Mouse (Mus musculus) stomach, postnatal 0 days (tissue): ENCODE measurements around the gene Cpvl. TPM values are rescaled to one million over a fixed set of nuclear protein-coding genes. Genes with fewer than 3 reads are reported as not detected.

Experiments
- ATAC-seq: fragments of 200-750 bp; cut with Nextera tagmentation; 2 replicates; pipeline ENCODE4 v1.8.0; 2017; ENCODE audit not compliant: low FRiP score, low TSS enrichment
- DNase-seq: peaks from one replicate; pipeline ENCODE4 v3.0.0-alpha.2; 2016; ENCODE audit warnings: low spot score
- H3K27ac ChIP-seq: fragments of 300-500 bp; sonication (generic); replicated peaks from 2 replicates; pipeline ENCODE4 v1.5.1; 2014; ENCODE audit warnings: mild to moderate bottlenecking, control low read depth
- H3K27me3 ChIP-seq: fragments of 300-500 bp; sonication (generic); 2 replicates; pipeline ENCODE4 v1.6.1; 2014; ENCODE audit warnings: low read length; ENCODE audit not compliant: control insufficient read depth, insufficient read depth
- H3K36me3 ChIP-seq: fragments of 300-500 bp; sonication (generic); 2 replicates; pipeline ENCODE4 v1.6.1; 2014; ENCODE audit warnings: low read length, mixed read lengths; ENCODE audit not compliant: control insufficient read depth, insufficient read depth
- H3K4me1 ChIP-seq: fragments of 300-500 bp; sonication (generic); replicated peaks from 2 replicates; pipeline ENCODE4 v1.6.1; 2014; ENCODE audit warnings: antibody characterized with exemption; ENCODE audit not compliant: control insufficient read depth, insufficient read depth
- H3K4me2 ChIP-seq: fragments of 300-500 bp; sonication (generic); replicated peaks from 2 replicates; pipeline ENCODE4 v1.6.1; 2014; ENCODE audit warnings: low read depth, mild to moderate bottlenecking, control low read depth, moderate library complexity
- H3K4me3 ChIP-seq: fragments of 300-500 bp; sonication (generic); 2 replicates; pipeline ENCODE4 v1.5.1; 2014; ENCODE audit warnings: low read depth, low read length, control low read depth
- H3K9ac ChIP-seq: fragments of 300-500 bp; sonication (generic); 2 replicates; pipeline ENCODE4 v1.6.1; 2014; ENCODE audit warnings: mild to moderate bottlenecking, low read length, control low read depth, mixed read lengths
- H3K9me3 ChIP-seq: fragments of 300-500 bp; sonication (generic); 2 replicates; pipeline ENCODE4 v1.6.1; 2016; ENCODE audit warnings: low read length; ENCODE audit not compliant: control insufficient read depth
- CTCF ChIP-seq: IDR thresholded peaks from 2 replicates; pipeline ENCODE4 v1.5.1; 2016; ENCODE audit warnings: antibody characterized with exemption, low read depth, mild to moderate bottlenecking, moderate library complexity
- EP300 ChIP-seq: optimal IDR thresholded peaks from 2 replicates; pipeline ENCODE3; 2016; ENCODE audit warnings: antibody characterized with exemption
- WGBS: fragments of 180-500 bp; shearing (Covaris S2); extraction: QIAGEN DNeasy Blood & Tissue Kit; methylation state at CpG from one replicate; pipeline ENCODE4 v1.1.7; 2014; 5-methylcytosine and 5-hydroxymethylcytosine counted together
- polyA plus RNA-seq: library from polyadenylated mRNA; unstranded; fragments of >200 nt; fragmentation: Nextera tagmentation; extraction: Ambion mirVana; gene quantifications from 2 replicates; pipeline ENCODE4 v1.2.1, GENCODE M21; 2015

Gene Cpvl
- polyA plus RNA-seq, 1 experiment from 2014 or later = 0.06 TPM

GRCm38 (mm10) chr6:53884931-53885330, 93.5 kb downstream of the Cpvl start:
- Histone ChIP-seq H3K4me3 (no peak overlapping the region), H3K27me3 (no peaks in the 10 kb centered on the region), H3K4me2 (no peak overlapping the region), H3K9me3 (no peaks in the 10 kb centered on the region), H3K9ac (no peak overlapping the region), H3K4me1 (no peaks in the 10 kb centered on the region), H3K27ac (no peak overlapping the region), H3K36me3 (no peaks in the 10 kb centered on the region)
- 59% methylated on average over 4 of the region's 4 CpGs for WGBS
- TF ChIP-seq CTCF (no peak), EP300 (no peak)
- no peak for DNase-seq
- ATAC-seq = no peak

GRCm38 (mm10) chr6:53884496-53884895, 94.0 kb downstream of the Cpvl start:
- Histone ChIP-seq H3K27me3 (no peaks in the 10 kb centered on the region), H3K4me1 (no peaks in the 10 kb centered on the region), H3K27ac (no peak overlapping the region), H3K4me3 (no peak overlapping the region), H3K4me2 (no peak overlapping the region), H3K36me3 (no peaks in the 10 kb centered on the region), H3K9ac (no peak overlapping the region), H3K9me3 (no peaks in the 10 kb centered on the region)
- no peak for DNase-seq
- 82% methylated on average over 8 of the region's 8 CpGs for WGBS
- no peak for ATAC-seq
- TF ChIP-seq CTCF (no peak), EP300 (no peak)

- ATAC-seq (no peak), DNase-seq (no peak)
- TF ChIP-seq EP300 = no peak
- TF ChIP-seq CTCF = no peak
- Histone ChIP-seq H3K36me3 (no peaks in the 10 kb centered on the region), H3K9ac (no peak overlapping the region), H3K4me2 (no peak overlapping the region), H3K4me3 (no peak overlapping the region), H3K27ac (no peak overlapping the region), H3K9me3 (no peaks in the 10 kb centered on the region), H3K4me1 (no peaks in the 10 kb centered on the region), H3K27me3 (no peaks in the 10 kb centered on the region)
- WGBS = 65% methylated on average over 7 of the region's 7 CpGs
These were observed 95.1 kb downstream of the Cpvl start for GRCm38 (mm10) chr6:53883405-53883804.

- DNase-seq (no peak), ATAC-seq (no peak)
These were observed 96.8 kb downstream of the Cpvl start for GRCm38 (mm10) chr6:53881623-53882022.

GRCm38 (mm10) chr6:53881235-53881606, 97.2 kb downstream of the Cpvl start:
- no peak for TF ChIP-seq CTCF
- no peak for TF ChIP-seq EP300
- no peak for DNase-seq
- H3K4me3 ChIP-seq = no peak overlapping the region

More at GRCm38 (mm10) chr6:53881623-53882022, 96.8 kb downstream of the Cpvl start:
- Histone ChIP-seq H3K4me3 (no peak overlapping the region), H3K4me2 (no peak overlapping the region), H3K4me1 (no peaks in the 10 kb centered on the region), H3K9ac (no peak overlapping the region), H3K27ac (0 out of 2 replicates have a peak overlapping the region, but pooled peaks have one; percentile 36), H3K9me3 (no peaks in the 10 kb centered on the region), H3K27me3 (no peaks in the 10 kb centered on the region), H3K36me3 (no peaks in the 10 kb centered on the region)
- TF ChIP-seq EP300 (no peak), CTCF (no peak)
- WGBS = 39% methylated on average over 10 of the region's 10 CpGs

GRCm38 (mm10) chr6:53880530-53881234, 97.8 kb downstream of the Cpvl start:
- WGBS = 27% methylated on average over 14 of the region's 14 CpGs

More at GRCm38 (mm10) chr6:53881235-53881606, 97.2 kb downstream of the Cpvl start:
- ATAC-seq = no peak
- Histone ChIP-seq H3K9me3 (no peaks in the 10 kb centered on the region), H3K9ac (no peak overlapping the region), H3K4me1 (no peaks in the 10 kb centered on the region), H3K27me3 (no peaks in the 10 kb centered on the region), H3K36me3 (no peaks in the 10 kb centered on the region), H3K27ac (peak overlapping the region; percentile 36; the same call in 1 of the 2 replicates), H3K4me2 (no peak overlapping the region)
- WGBS = 42% methylated on average over 5 of the region's 5 CpGs

More at GRCm38 (mm10) chr6:53880530-53881234, 97.8 kb downstream of the Cpvl start:
- Histone ChIP-seq H3K9ac (no peak overlapping the region), H3K27me3 (no peaks in the 10 kb centered on the region), H3K4me3 (no peak overlapping the region), H3K9me3 (no peaks in the 10 kb centered on the region), H3K4me2 (peak overlapping the region; percentile 35), H3K4me1 (no peaks in the 10 kb centered on the region), H3K27ac (peak overlapping the region; percentile 36; the same call in 1 of the 2 replicates), H3K36me3 (no peaks in the 10 kb centered on the region)
- TF ChIP-seq CTCF (no peak), EP300 (no peak)
- DNase-seq (no peak), ATAC-seq (no peak; the same call in 1 of the 2 replicates)
